Mouse (Mus musculus): Measurements from ENCODE around the gene Gm28079. TPM values are rescaled to one million over a fixed set of nuclear protein-coding genes. Genes with fewer than 3 reads are reported as not detected.
"Not testable (repeated sequence)": the region's sequence is repeated elsewhere in the genome, so short reads cannot be mapped to it uniquely, and the experiment has no call there.

Gene Gm28079
- total RNA-seq (2021): not detected
- long read RNA-seq, experiment 1: 0 reads
- long read RNA-seq, experiment 2: 0 reads

DNA sequence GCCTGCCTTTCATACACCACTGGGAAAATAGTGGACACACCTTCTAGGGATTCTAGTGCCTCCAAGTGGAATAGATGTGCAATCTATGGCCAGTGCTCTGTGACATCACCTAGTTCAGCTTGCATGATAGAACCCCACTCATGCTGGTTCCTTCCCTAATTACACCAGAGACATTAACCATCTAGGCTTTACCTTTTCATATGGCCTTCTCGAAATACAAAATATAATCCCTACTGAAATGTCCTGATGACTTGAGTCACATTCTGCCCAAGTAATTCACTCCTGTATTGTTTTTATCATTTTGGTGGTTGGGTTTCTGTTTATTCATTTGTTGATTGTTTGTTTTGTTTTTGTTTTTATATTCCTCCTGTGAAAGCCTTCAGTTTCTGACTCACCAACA is at the start of gene Gm28079:
Gm28079 (minus strand) TSS at position 101 of the 400 bp plus-strand sequence.
- DNase-seq: not testable (repeated sequence)

Measured in gastrocnemius, postnatal 10 days (tissue).